Mouse (Mus musculus): Measurements from ENCODE around the gene Mark3.

GRCm38 (mm10) chr12:111694880-111695804, 120.8 kb downstream of the Mark3 start:
- TF ChIP-seq CTCF (IDR thresholded peaks at IDR 0.05; ENCODE audit: borderline replicate concordance, extremely low read depth, insufficient read depth, insufficient read length) (no peak), POLR2A (IDR thresholded peaks at IDR 0.05; ENCODE audit: borderline replicate concordance, extremely low read depth, insufficient read depth, insufficient read length, poor library complexity, severe bottlenecking) (no peak)
